Mouse (Mus musculus): ENCODE measurements around the gene Nsfl1c. TPM values are rescaled to one million over a fixed set of nuclear protein-coding genes. Genes with fewer than 3 reads are reported as not detected.

Nsfl1c gene
- polyA plus RNA-seq, 1 experiment from 2014 or later = 179 TPM

DNA sequence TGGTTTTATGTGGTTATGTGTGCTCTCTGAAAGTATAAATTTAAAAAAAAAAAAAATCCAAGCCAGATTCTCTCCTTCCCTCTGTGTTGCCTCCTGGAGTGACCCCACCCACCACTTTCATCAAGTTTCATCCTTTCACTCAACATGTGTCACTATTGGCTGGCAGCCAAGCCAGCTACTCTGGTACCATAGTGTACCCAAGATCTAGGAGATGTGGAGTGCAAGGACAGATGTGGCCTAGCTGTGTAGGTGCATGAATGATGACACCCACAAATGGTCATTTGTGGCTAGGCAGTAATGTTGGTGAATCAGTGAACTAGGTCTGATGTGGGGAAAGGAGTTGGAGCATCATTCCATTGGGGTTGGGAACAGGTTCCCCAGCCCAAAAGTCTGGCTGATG lies 35.2 kb downstream of the Nsfl1c start:
- Histone ChIP-seq H3K27ac (no peak overlapping the region), H3K4me3 (replicated peaks; ENCODE audit: low read depth, low read length) (no peak overlapping the region), H3K4me2 (ENCODE audit: low read length) (no peak overlapping the region), H3K27me3 (ENCODE audit: insufficient read depth, low read length) (no peaks in the 10 kb centered on the region), H3K9ac (ENCODE audit: low read depth, low read length) (no peak overlapping the region), H3K9me3 (replicated peaks; ENCODE audit: low read length) (no peaks in the 10 kb centered on the region), H3K36me3 (ENCODE audit: insufficient read depth, low read length) (no peaks in the 10 kb centered on the region), H3K4me1 (replicated peaks; ENCODE audit: insufficient read depth, low read length) (no peaks in the 10 kb centered on the region)
- no peak for DNase-seq (ENCODE audit: low spot score)
- TF ChIP-seq CTCF (IDR thresholded peaks at IDR 0.05; ENCODE audit: low read depth) = no peak
- ATAC-seq (replicated peaks; ENCODE audit: low FRiP score, low read depth) = no peak

DNA sequence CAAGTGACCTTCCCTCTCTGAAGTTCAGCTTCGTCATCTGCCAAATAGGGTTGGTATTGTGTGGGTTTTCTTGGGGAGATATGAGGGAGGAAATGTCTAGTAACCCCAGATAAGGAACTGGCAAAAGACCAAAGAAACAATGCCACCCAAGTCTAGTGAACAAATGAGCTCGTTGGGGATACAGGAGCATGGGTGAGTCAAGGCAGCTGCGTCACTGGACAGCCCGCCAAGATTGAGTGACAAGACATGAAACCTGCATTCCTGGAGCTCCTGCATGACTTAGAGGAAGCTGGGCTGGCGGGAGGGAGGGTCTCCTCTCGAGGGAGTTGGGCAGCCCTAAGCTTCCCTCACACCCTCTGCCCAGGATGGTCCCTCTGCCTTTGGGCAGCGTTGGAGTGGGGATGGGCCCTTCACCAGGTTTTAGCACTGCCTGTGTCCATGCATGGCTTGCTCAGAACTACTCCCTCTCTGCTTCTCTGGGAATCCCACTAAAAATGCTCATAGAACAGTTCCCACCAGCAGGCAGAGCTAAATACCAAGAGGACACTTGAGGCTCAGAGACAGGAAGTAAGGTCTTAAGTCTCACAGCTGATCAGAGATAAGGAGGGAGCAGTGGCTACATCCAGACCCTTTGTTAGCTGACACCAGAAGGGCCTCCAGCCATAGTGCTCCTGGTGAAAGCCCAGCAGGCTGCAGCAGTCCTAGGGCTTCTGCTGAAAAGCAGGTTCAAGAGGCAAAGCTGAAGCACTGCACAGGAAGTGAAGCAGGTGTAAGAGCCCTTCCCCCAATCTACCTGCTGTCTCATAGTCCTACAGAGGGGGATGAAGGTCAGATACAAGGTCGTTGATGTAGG lies 36.6 kb downstream of the Nsfl1c start:
- no peak overlapping the region for H3K4me3 ChIP-seq (replicated peaks; ENCODE audit: low read depth, low read length)
- H3K9ac ChIP-seq (ENCODE audit: low read depth, low read length) = no peak overlapping the region
- no peaks in the 10 kb centered on the region for H3K9me3 ChIP-seq (replicated peaks; ENCODE audit: low read length)
- WGBS = 49% methylated on average over 8 of the region's 8 CpGs
- peak; percentile 53 for DNase-seq (ENCODE audit: low spot score)
- H3K27me3 ChIP-seq (ENCODE audit: insufficient read depth, low read length) = no peaks in the 10 kb centered on the region
- ATAC-seq (replicated peaks; ENCODE audit: low FRiP score, low read depth) = no peak
- TF ChIP-seq CTCF (IDR thresholded peaks at IDR 0.05; ENCODE audit: low read depth) = peak; percentile 50; the same call in 1 of the 2 replicates
- H3K4me2 ChIP-seq (ENCODE audit: low read length) = no peak overlapping the region
- H3K4me1 ChIP-seq (replicated peaks; ENCODE audit: insufficient read depth, low read length) = no peaks in the 10 kb centered on the region
- H3K36me3 ChIP-seq (ENCODE audit: insufficient read depth, low read length) = no peaks in the 10 kb centered on the region
- H3K27ac ChIP-seq = no peak overlapping the region

DNA sequence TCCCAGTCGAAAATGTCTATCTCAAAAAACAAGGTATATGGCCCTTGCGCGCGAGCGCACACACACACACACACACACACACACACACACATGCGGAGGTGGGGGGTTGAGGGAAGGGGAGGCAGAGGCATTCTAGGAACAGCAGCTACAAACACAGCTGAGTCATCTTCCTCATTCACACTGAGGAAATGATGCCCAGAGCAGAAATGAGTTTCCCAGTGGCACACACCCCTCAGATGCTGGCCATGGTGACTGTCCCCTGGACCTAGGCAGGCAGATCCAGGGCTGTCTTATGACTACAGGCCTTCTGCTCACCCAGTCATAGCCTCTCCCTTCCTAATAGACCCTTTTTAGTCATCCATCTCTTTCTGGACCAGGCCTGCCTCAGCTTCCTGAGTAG lies 39.6 kb downstream of the Nsfl1c start:
- Histone ChIP-seq H3K27ac (no peak overlapping the region), H3K36me3 (ENCODE audit: insufficient read depth, low read length) (no peaks in the 10 kb centered on the region), H3K9ac (ENCODE audit: low read depth, low read length) (no peak overlapping the region), H3K4me1 (replicated peaks; ENCODE audit: insufficient read depth, low read length) (0 out of 2 replicates have a peak, but pooled peaks cover 3% of the 10 kb centered on the region), H3K27me3 (ENCODE audit: insufficient read depth, low read length) (no peaks in the 10 kb centered on the region), H3K9me3 (replicated peaks; ENCODE audit: low read length) (no peaks in the 10 kb centered on the region), H3K4me3 (replicated peaks; ENCODE audit: low read depth, low read length) (no peak overlapping the region), H3K4me2 (ENCODE audit: low read length) (no peak overlapping the region)
- WGBS = 85% methylated on average over 6 of the region's 6 CpGs
- ATAC-seq (replicated peaks; ENCODE audit: low FRiP score, low read depth) (no peak), DNase-seq (ENCODE audit: low spot score) (no peak)
- TF ChIP-seq CTCF (IDR thresholded peaks at IDR 0.05; ENCODE audit: low read depth) = no peak

DNA sequence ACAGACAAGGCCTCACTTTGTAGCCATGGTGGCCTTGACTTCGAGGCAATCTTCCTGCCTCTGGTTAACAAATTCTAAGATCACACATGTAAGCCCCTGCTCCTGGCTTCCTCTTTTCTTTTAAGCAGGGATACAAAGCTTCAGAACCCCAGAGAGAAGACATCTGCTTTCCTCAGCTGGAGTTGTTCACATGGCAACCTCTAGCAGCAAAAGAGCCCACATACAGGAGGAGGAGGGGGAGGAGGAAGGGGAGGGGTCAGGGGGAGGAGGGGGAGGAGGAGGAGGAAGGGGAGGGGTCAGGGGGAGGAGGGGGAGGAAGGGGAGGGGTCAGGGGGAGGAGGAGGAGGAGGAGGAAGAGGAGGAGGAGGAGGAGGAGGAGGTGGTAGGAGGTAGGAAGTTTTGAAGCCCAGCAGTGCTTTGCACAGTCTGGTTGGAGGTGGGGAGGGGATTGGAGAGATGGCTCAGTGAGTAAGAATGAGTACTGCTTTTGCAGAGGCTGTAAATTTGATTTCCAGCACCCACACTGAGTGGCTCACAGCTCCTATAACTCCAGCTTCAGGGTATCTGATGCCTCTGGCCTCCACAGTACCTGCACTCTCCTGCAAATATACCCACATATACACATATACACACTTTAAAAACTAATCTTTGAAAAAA lies 42.1 kb downstream of the Nsfl1c start:
- H3K4me2 ChIP-seq (ENCODE audit: low read length) = peak overlapping the region; percentile 15; the same call in 1 of the 2 replicates
- TF ChIP-seq CTCF (IDR thresholded peaks at IDR 0.05; ENCODE audit: low read depth) = no peak
- 0 out of 2 replicates have a peak, but pooled peaks cover 3% of the 10 kb centered on the region for H3K4me1 ChIP-seq (replicated peaks; ENCODE audit: insufficient read depth, low read length)
- H3K9me3 ChIP-seq (replicated peaks; ENCODE audit: low read length) = no peaks in the 10 kb centered on the region
- no peaks in the 10 kb centered on the region for H3K27me3 ChIP-seq (ENCODE audit: insufficient read depth, low read length)
- no peaks in the 10 kb centered on the region for H3K36me3 ChIP-seq (ENCODE audit: insufficient read depth, low read length)
- WGBS = 55% methylated on average over 1 of the region's 1 CpGs
- H3K9ac ChIP-seq (ENCODE audit: low read depth, low read length) = no peak overlapping the region
- DNase-seq (ENCODE audit: low spot score) = peak; percentile 67
- no peak overlapping the region for H3K4me3 ChIP-seq (replicated peaks; ENCODE audit: low read depth, low read length)
- peak overlapping the region; percentile 81 for H3K27ac ChIP-seq
- ATAC-seq (replicated peaks; ENCODE audit: low FRiP score, low read depth) = peak; percentile 50; the same call in 1 of the 2 replicates

DNA sequence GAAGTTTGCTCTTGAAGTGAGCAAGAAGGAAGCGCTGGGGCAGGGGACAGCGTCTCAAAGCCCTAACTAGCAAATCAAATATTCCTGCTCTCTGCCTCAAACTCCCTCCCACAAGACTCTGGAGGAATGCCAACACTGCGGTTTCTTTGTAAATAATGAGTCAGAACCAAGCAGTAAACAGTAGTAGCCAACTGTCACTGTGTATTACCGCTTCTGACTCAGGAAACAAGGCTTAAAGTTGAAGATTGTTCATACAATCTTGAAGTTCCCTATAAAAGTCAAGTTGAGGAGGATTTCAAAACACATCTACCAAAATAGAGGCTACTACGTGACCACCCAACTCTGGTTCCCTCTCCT lies 42.6 kb downstream of the Nsfl1c start:
- H3K4me3 ChIP-seq (replicated peaks; ENCODE audit: low read depth, low read length) = no peak overlapping the region
- peak overlapping the region; percentile 81 for H3K27ac ChIP-seq
- peak overlapping the region; percentile 15; the same call in 1 of the 2 replicates for H3K4me2 ChIP-seq (ENCODE audit: low read length)
- DNase-seq (ENCODE audit: low spot score) = peak; percentile 87
- WGBS = 32% methylated on average over 5 of the region's 5 CpGs
- H3K9ac ChIP-seq (ENCODE audit: low read depth, low read length) = no peak overlapping the region
- H3K4me1 ChIP-seq (replicated peaks; ENCODE audit: insufficient read depth, low read length) = peaks cover 6% of the 10 kb centered on the region
- H3K36me3 ChIP-seq (ENCODE audit: insufficient read depth, low read length) = no peaks in the 10 kb centered on the region
- no peaks in the 10 kb centered on the region for H3K9me3 ChIP-seq (replicated peaks; ENCODE audit: low read length)
- ATAC-seq (replicated peaks; ENCODE audit: low FRiP score, low read depth) = peak; percentile 37; the same call in 1 of the 2 replicates
- H3K27me3 ChIP-seq (ENCODE audit: insufficient read depth, low read length) = no peaks in the 10 kb centered on the region
- TF ChIP-seq CTCF (IDR thresholded peaks at IDR 0.05; ENCODE audit: low read depth) = no peak

DNA sequence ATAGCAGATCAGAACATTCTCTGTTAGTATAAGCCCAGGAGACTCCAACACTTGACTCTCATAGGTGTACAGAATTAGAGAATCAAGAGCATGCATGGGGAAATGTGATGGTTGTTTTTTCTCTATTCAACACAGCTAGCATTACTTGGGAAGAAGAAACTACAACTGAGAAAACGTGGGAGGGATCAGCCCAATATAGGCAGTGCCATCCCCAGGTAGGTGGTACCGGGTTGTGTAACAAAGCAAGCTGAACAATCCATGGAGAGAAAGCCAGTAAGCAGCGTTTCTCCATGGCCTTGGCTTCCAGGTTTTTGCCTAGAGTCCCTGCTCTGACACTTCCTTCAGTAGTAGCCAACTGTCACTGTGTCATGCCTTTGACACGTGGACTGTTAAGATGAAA lies 44.7 kb downstream of the Nsfl1c start:
- H3K9me3 ChIP-seq (replicated peaks; ENCODE audit: low read length) = no peaks in the 10 kb centered on the region
- 60% methylated on average over 4 of the region's 4 CpGs for WGBS
- no peak overlapping the region for H3K4me3 ChIP-seq (replicated peaks; ENCODE audit: low read depth, low read length)
- H3K27me3 ChIP-seq (ENCODE audit: insufficient read depth, low read length) = no peaks in the 10 kb centered on the region
- no peak overlapping the region for H3K4me2 ChIP-seq (ENCODE audit: low read length)
- no peak for ATAC-seq (replicated peaks; ENCODE audit: low FRiP score, low read depth)
- peaks cover 14% of the 10 kb centered on the region for H3K4me1 ChIP-seq (replicated peaks; ENCODE audit: insufficient read depth, low read length)
- no peak for DNase-seq (ENCODE audit: low spot score)
- no peak overlapping the region for H3K9ac ChIP-seq (ENCODE audit: low read depth, low read length)
- H3K27ac ChIP-seq = no peak overlapping the region
- no peak for TF ChIP-seq CTCF (IDR thresholded peaks at IDR 0.05; ENCODE audit: low read depth)
- no peaks in the 10 kb centered on the region for H3K36me3 ChIP-seq (ENCODE audit: insufficient read depth, low read length)

Measured in kidney, postnatal 0 days (tissue).